Mouse (Mus musculus): ENCODE measurements at regions not wholly inside any gene's neighbourhood (a gene's known extent, or its start where the extent isn't known, plus 50 kb on each side); places are given as distances from the start of the nearest gene placed in this dataset.

DNA sequence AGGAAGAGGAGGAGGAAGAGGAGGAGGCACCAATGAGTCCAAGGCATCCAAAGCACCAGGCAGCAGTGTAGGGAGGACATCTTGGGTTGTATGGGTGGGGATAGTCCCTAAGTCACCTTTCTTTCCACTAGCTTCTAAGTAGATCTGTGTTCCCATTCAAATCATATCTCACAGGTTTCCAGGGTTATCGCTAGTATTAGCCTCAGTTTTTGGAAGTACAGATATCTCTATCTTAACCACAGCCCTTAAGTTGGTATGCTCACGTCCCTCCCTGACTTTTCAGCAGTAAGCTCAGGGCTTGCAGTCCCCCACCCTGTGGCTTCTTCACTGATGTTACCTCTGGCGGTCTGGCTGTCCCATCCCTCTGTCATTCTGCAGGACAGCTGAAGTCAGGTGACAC, 254.2 kb downstream of the Rplp1 start:
- H3K9me3 ChIP-seq (ENCODE audit: control insufficient read depth, low read length) = no peaks in the 10 kb centered on the region
- no peak overlapping the region for H3K27ac ChIP-seq (replicated peaks; ENCODE audit: low read depth, low read length)
- H3K9ac ChIP-seq (ENCODE audit: low read length) = no peak overlapping the region
- no peaks in the 10 kb centered on the region for H3K27me3 ChIP-seq (ENCODE audit: control insufficient read depth, insufficient read depth, low read length)
- WGBS = 79% methylated on average over 3 of the region's 3 CpGs
- ATAC-seq (ENCODE audit: insufficient number of reproducible peaks, low FRiP score, low TSS enrichment, low read depth) = no peak
- 0 out of 2 replicates have a peak, but pooled peaks cover 2% of the 10 kb centered on the region for H3K4me1 ChIP-seq (ENCODE audit: control insufficient read depth, insufficient read depth, low read length)
- no peaks in the 10 kb centered on the region for H3K36me3 ChIP-seq (ENCODE audit: control insufficient read depth, insufficient read depth, low read length)
- H3K4me2 ChIP-seq (ENCODE audit: low read depth, severe bottlenecking) = no peak overlapping the region
- H3K4me3 ChIP-seq (ENCODE audit: low read depth, low read length) = no peak overlapping the region
- no peak for DNase-seq (ENCODE audit: low spot score)

DNA sequence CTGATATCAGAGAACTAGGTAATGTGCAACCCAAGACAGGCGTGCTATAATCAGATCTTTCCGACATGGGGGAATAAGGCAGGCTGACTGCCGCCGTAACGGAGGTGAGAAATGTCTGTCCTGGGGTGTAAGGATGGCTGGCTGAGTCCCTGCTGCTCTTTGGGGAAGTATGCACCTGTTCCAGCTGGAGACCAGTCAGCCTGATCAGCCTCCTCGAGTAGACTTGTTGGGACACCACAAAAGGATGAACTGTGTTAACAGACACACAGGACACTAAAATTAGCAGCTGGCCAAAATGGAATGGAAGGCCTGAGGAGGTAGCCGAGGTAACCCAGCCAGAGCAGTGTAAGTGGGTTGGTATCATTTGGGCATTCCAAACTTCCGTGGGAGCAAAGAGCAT, 256.3 kb downstream of the Rplp1 start:
- Histone ChIP-seq H3K9ac (ENCODE audit: low read length) (no peak overlapping the region), H3K4me2 (ENCODE audit: low read depth, severe bottlenecking) (no peak overlapping the region), H3K27ac (replicated peaks; ENCODE audit: low read depth, low read length) (no peak overlapping the region), H3K4me1 (ENCODE audit: control insufficient read depth, insufficient read depth, low read length) (0 out of 2 replicates have a peak, but pooled peaks cover 2% of the 10 kb centered on the region), H3K27me3 (ENCODE audit: control insufficient read depth, insufficient read depth, low read length) (no peaks in the 10 kb centered on the region), H3K4me3 (ENCODE audit: low read depth, low read length) (no peak overlapping the region), H3K9me3 (ENCODE audit: control insufficient read depth, low read length) (no peaks in the 10 kb centered on the region), H3K36me3 (ENCODE audit: control insufficient read depth, insufficient read depth, low read length) (no peaks in the 10 kb centered on the region)
- 88% methylated on average over 8 of the region's 8 CpGs for WGBS
- DNase-seq (ENCODE audit: low spot score) (no peak), ATAC-seq (ENCODE audit: insufficient number of reproducible peaks, low FRiP score, low TSS enrichment, low read depth) (no peak)

GRCm38 (mm10) chr9:61655433-61655981, 258.8 kb downstream of the Rplp1 start:
- 67% methylated on average over 9 of the region's 9 CpGs for WGBS
- Histone ChIP-seq H3K27me3 (ENCODE audit: control insufficient read depth, insufficient read depth, low read length) (no peaks in the 10 kb centered on the region), H3K4me3 (ENCODE audit: low read depth, low read length) (no peak overlapping the region), H3K4me2 (ENCODE audit: low read depth, severe bottlenecking) (no peak overlapping the region), H3K9ac (ENCODE audit: low read length) (no peak overlapping the region), H3K36me3 (ENCODE audit: control insufficient read depth, insufficient read depth, low read length) (no peaks in the 10 kb centered on the region), H3K4me1 (ENCODE audit: control insufficient read depth, insufficient read depth, low read length) (0 out of 2 replicates have a peak, but pooled peaks cover 2% of the 10 kb centered on the region), H3K9me3 (ENCODE audit: control insufficient read depth, low read length) (no peaks in the 10 kb centered on the region), H3K27ac (replicated peaks; ENCODE audit: low read depth, low read length) (no peak overlapping the region)
- DNase-seq (ENCODE audit: low spot score) (no peak), ATAC-seq (ENCODE audit: insufficient number of reproducible peaks, low FRiP score, low TSS enrichment, low read depth) (no peak)

- H3K4me1 ChIP-seq (ENCODE audit: control insufficient read depth, insufficient read depth, low read length) = peaks cover 19% of the 10 kb centered on the region
- 36% methylated on average over 20 of the region's 20 CpGs for WGBS
- H3K4me2 ChIP-seq (ENCODE audit: low read depth, severe bottlenecking) = peak overlapping the region; percentile 17; the same call in 1 of the 2 replicates
- no peaks in the 10 kb centered on the region for H3K36me3 ChIP-seq (ENCODE audit: control insufficient read depth, insufficient read depth, low read length)
- peak; percentile 64; the same call in 1 of the 2 replicates for ATAC-seq (ENCODE audit: insufficient number of reproducible peaks, low FRiP score, low TSS enrichment, low read depth)
- peak; percentile 68 for DNase-seq (ENCODE audit: low spot score)
- H3K4me3 ChIP-seq (ENCODE audit: low read depth, low read length) = no peak overlapping the region
- H3K9ac ChIP-seq (ENCODE audit: low read length) = no peak overlapping the region
- H3K27me3 ChIP-seq (ENCODE audit: control insufficient read depth, insufficient read depth, low read length) = no peaks in the 10 kb centered on the region
- no peaks in the 10 kb centered on the region for H3K9me3 ChIP-seq (ENCODE audit: control insufficient read depth, low read length)
- H3K27ac ChIP-seq (replicated peaks; ENCODE audit: low read depth, low read length) = 0 out of 2 replicates have a peak overlapping the region, but pooled peaks have one; percentile 1
These were observed 268.5 kb downstream of the Rplp1 start for GRCm38 (mm10) chr9:61645661-61646425.

DNA sequence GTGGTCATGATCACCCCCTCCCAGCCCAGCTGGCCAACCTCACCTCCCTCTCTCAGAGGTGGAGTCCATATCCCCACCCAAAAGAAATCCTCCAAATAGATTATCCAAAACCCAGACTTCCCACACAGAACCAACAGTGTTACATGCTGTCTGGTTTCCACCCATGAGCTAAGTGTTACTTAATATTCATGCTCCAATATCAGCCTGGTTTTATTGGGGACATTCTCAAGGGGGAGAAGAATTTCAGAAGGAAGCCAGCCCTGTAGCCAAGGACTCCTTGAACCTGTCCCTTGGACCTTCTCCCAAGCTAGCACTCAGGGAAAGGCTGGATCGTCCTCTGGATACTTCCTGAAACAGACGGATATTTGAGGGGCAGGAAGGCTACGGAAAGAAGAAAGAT, 268.6 kb downstream of the Tle3 start:
- Histone ChIP-seq H3K36me3 (ENCODE audit: control insufficient read depth, insufficient read depth, low read length) (no peaks in the 10 kb centered on the region), H3K9ac (ENCODE audit: low read length) (no peak overlapping the region), H3K4me3 (ENCODE audit: low read depth, low read length) (no peak overlapping the region), H3K27me3 (ENCODE audit: control insufficient read depth, insufficient read depth, low read length) (no peaks in the 10 kb centered on the region), H3K27ac (replicated peaks; ENCODE audit: low read depth, low read length) (no peak overlapping the region), H3K4me2 (ENCODE audit: low read depth, severe bottlenecking) (no peak overlapping the region), H3K9me3 (ENCODE audit: control insufficient read depth, low read length) (no peaks in the 10 kb centered on the region), H3K4me1 (ENCODE audit: control insufficient read depth, insufficient read depth, low read length) (peaks cover 3% of the 10 kb centered on the region)
- 93% methylated on average over 3 of the region's 3 CpGs for WGBS
- ATAC-seq (ENCODE audit: insufficient number of reproducible peaks, low FRiP score, low TSS enrichment, low read depth) (no peak), DNase-seq (ENCODE audit: low spot score) (no peak)

DNA sequence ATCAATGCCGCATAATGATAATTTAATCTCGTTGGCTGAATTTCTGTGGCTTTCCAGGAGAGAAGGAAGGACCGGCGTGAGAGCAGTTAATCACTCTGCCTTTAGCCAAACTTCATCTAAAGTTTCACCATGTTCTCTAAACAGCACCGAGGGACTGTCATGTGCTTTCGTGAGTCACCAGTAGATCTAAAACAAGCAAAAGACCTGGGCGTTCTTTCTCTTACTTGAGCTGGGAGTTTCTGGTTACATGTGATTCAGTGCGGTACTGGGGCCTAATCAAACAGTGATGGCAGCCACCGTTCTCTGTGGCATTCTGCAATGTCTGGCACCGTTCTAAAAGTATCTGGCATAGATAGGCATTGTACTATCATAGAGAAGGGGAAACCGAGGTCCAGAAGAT, 266.7 kb downstream of the Tle3 start:
- Histone ChIP-seq H3K36me3 (ENCODE audit: control insufficient read depth, insufficient read depth, low read length) (no peaks in the 10 kb centered on the region), H3K27me3 (ENCODE audit: control insufficient read depth, insufficient read depth, low read length) (no peaks in the 10 kb centered on the region), H3K9me3 (ENCODE audit: control insufficient read depth, low read length) (no peaks in the 10 kb centered on the region), H3K9ac (ENCODE audit: low read length) (no peak overlapping the region), H3K27ac (replicated peaks; ENCODE audit: low read depth, low read length) (no peak overlapping the region), H3K4me1 (ENCODE audit: control insufficient read depth, insufficient read depth, low read length) (no peaks in the 10 kb centered on the region), H3K4me3 (ENCODE audit: low read depth, low read length) (no peak overlapping the region), H3K4me2 (ENCODE audit: low read depth, severe bottlenecking) (no peak overlapping the region)
- DNase-seq (ENCODE audit: low spot score) = no peak
- 90% methylated on average over 11 of the region's 11 CpGs for WGBS
- ATAC-seq (ENCODE audit: insufficient number of reproducible peaks, low FRiP score, low TSS enrichment, low read depth) = no peak

- no peak for DNase-seq (ENCODE audit: low spot score)
- Histone ChIP-seq H3K4me2 (ENCODE audit: low read depth, severe bottlenecking) (no peak overlapping the region), H3K9me3 (ENCODE audit: control insufficient read depth, low read length) (no peaks in the 10 kb centered on the region), H3K4me3 (ENCODE audit: low read depth, low read length) (no peak overlapping the region), H3K27ac (replicated peaks; ENCODE audit: low read depth, low read length) (no peak overlapping the region), H3K27me3 (ENCODE audit: control insufficient read depth, insufficient read depth, low read length) (no peaks in the 10 kb centered on the region), H3K36me3 (ENCODE audit: control insufficient read depth, insufficient read depth, low read length) (no peaks in the 10 kb centered on the region), H3K4me1 (ENCODE audit: control insufficient read depth, insufficient read depth, low read length) (no peaks in the 10 kb centered on the region), H3K9ac (ENCODE audit: low read length) (no peak overlapping the region)
- 34% methylated on average over 9 of the region's 9 CpGs for WGBS
- no peak for ATAC-seq (ENCODE audit: insufficient number of reproducible peaks, low FRiP score, low TSS enrichment, low read depth)
These were observed 261.8 kb downstream of the Tle3 start for GRCm38 (mm10) chr9:61633936-61634335.

DNA sequence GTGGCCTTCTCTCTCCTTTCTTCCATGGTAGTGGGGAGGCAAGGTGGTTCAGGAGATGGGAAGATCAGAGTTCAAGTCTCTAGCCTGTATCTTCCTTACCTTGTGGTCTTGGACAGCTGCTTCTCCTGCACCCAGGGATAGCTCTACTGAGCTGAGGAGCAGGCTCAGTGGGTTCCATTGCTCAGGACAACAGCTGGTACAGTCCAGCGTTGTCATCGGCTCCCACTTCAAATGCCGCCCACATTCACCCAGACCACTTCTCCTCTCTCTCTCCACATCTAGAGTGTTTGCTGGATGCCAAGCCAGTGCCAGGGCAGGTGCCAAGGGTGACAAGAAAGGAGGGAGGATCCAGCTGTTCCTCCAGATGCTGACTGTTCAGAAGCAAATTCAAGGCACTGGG, 260.4 kb downstream of the Tle3 start:
- Histone ChIP-seq H3K4me1 (ENCODE audit: control insufficient read depth, insufficient read depth, low read length) (no peaks in the 10 kb centered on the region), H3K9ac (ENCODE audit: low read length) (no peak overlapping the region), H3K36me3 (ENCODE audit: control insufficient read depth, insufficient read depth, low read length) (no peaks in the 10 kb centered on the region), H3K9me3 (ENCODE audit: control insufficient read depth, low read length) (no peaks in the 10 kb centered on the region), H3K27ac (replicated peaks; ENCODE audit: low read depth, low read length) (no peak overlapping the region), H3K4me3 (ENCODE audit: low read depth, low read length) (no peak overlapping the region), H3K27me3 (ENCODE audit: control insufficient read depth, insufficient read depth, low read length) (no peaks in the 10 kb centered on the region), H3K4me2 (ENCODE audit: low read depth, severe bottlenecking) (no peak overlapping the region)
- DNase-seq (ENCODE audit: low spot score) (no peak), ATAC-seq (ENCODE audit: insufficient number of reproducible peaks, low FRiP score, low TSS enrichment, low read depth) (no peak)
- WGBS = 91% methylated on average over 3 of the region's 3 CpGs
